Mouse (Mus musculus) hindbrain, embryonic 16.5 days (tissue): Measurements from ENCODE around the gene Heatr9. TPM values are rescaled to one million over a fixed set of nuclear protein-coding genes. Genes with fewer than 3 reads are reported as not detected.

Source experiments
- ATAC-seq: fragments of 200-750 bp; cut with Nextera tagmentation; 2 replicates; pipeline ENCODE4 v1.8.0; 2017; ENCODE audit warnings: moderate TSS enrichment, moderate library complexity
- H3K27ac ChIP-seq: fragments of 300-500 bp; sonication (generic); 2 replicates; pipeline ENCODE4 v1.5.1; 2014; ENCODE audit warnings: low read depth, mild to moderate bottlenecking, control low read depth, low read length, moderate library complexity
- H3K27me3 ChIP-seq: fragments of 300-500 bp; sonication (generic); replicated peaks from 2 replicates; pipeline ENCODE4 v1.6.1; 2014; ENCODE audit warnings: low read length; ENCODE audit not compliant: control insufficient read depth, insufficient read depth
- H3K36me3 ChIP-seq: fragments of 300-500 bp; sonication (generic); 2 replicates; pipeline ENCODE4 v1.6.1; 2014; ENCODE audit warnings: mild to moderate bottlenecking, low read length, moderate library complexity, mixed read lengths; ENCODE audit not compliant: control insufficient read depth, insufficient read depth
- H3K4me1 ChIP-seq: fragments of 300-500 bp; sonication (generic); 2 replicates; pipeline ENCODE4 v1.6.1; 2014; ENCODE audit warnings: low read depth, low read length; ENCODE audit not compliant: control insufficient read depth, insufficient read depth
- H3K4me2 ChIP-seq: fragments of 300-500 bp; sonication (generic); 2 replicates; pipeline ENCODE4 v1.6.1; 2014; ENCODE audit warnings: mild to moderate bottlenecking, low read length, control low read depth, moderate library complexity
- H3K4me3 ChIP-seq: fragments of 300-500 bp; sonication (generic); 2 replicates; pipeline ENCODE4 v1.5.1; 2014; ENCODE audit warnings: mild to moderate bottlenecking, low read length, control low read depth, moderate library complexity
- H3K9ac ChIP-seq: fragments of 300-500 bp; sonication (generic); 2 replicates; pipeline ENCODE4 v1.6.1; 2014; ENCODE audit warnings: low read depth, mild to moderate bottlenecking, control low read depth, low read length, moderate library complexity
- H3K9me3 ChIP-seq: fragments of 300-500 bp; sonication (generic); 2 replicates; pipeline ENCODE4 v1.6.1; 2014; ENCODE audit warnings: mild to moderate bottlenecking, low read length, moderate library complexity; ENCODE audit not compliant: control insufficient read depth
- WGBS: fragments of 180-500 bp; shearing (Covaris S2); extraction: QIAGEN DNeasy Blood & Tissue Kit; methylation state at CpG from one replicate; pipeline ENCODE4 v1.1.7; 2014; 5-methylcytosine and 5-hydroxymethylcytosine counted together
- polyA plus RNA-seq: library from polyadenylated mRNA; unstranded; fragments of >200 nt; fragmentation: Nextera tagmentation; extraction: Ambion mirVana; gene quantifications from 2 replicates; pipeline ENCODE4 v1.2.1, GENCODE M21; 2015

The Heatr9 gene
- polyA plus RNA-seq = not detected in 2 replicates

DNA sequence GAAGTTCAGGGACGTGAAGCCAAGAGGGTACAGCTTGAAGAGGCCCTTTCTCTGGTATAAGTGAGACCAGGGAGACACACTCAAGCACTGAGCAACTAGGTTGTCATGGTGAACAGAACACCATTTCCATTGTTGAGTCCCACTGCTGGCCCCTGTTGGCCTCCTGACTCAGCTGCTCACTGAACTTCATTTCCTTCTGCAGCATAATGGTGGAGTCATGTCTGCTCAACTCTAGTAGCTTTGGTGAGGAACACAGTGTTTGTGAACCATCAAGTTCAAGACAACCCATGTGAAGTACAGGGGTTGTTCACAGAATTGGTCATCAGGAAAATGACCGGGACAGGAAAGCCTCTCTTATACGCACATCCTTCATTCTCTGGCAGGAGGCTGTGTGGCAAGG, at the start of gene Heatr9:
Gene Heatr9 (minus strand): TSS at position 101 of the 400 bp plus-strand sequence.
- H3K27me3 ChIP-seq = no peaks in the 10 kb centered on the region
- H3K4me3 ChIP-seq = no peak within 1 kb of the TSS
- H3K9me3 ChIP-seq = no peaks in the 10 kb centered on the region
- no peak within 1 kb of the TSS for H3K9ac ChIP-seq
- H3K4me1 ChIP-seq = no peaks in the 10 kb centered on the region
- 74% methylated on average over 3 of the region's 3 CpGs for WGBS
- no peak within 1 kb of the TSS for H3K27ac ChIP-seq
- H3K36me3 ChIP-seq = 0 out of 2 replicates have a peak, but pooled peaks cover 2% of the 10 kb centered on the region
- H3K4me2 ChIP-seq = no peak within 1 kb of the TSS
- ATAC-seq = no peak

DNA sequence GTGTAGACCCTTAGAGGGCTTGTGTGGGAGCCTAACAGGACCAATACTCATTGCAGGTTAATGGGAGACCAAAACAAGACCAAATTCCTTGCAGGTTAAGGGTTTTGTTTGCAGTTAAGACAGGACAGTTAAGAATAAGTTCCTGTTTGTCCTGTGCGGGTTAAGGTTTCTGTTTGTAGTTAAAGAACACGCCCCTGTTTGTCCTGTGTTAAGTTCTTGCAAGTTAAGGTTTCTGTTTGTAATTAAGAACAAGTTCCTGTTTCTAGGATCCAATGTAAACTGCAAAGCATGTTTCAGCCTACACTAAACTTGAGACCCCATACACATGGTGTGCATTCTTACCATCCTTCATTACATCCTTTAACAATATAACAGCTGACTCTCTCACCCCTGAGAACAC, 48.2 kb upstream of the Heatr9 start:
- ATAC-seq = no peak

GRCm38 (mm10) chr11:83569249-83569648, 47.3 kb upstream of the Heatr9 start:
- Histone ChIP-seq H3K36me3 (no peaks in the 10 kb centered on the region), H3K9ac (no peak overlapping the region), H3K27me3 (no peaks in the 10 kb centered on the region), H3K4me3 (no peak overlapping the region), H3K4me1 (no peaks in the 10 kb centered on the region), H3K4me2 (no peak overlapping the region), H3K9me3 (no peaks in the 10 kb centered on the region), H3K27ac (no peak overlapping the region)
- ATAC-seq = no peak
- 95% methylated on average over 7 of the region's 7 CpGs for WGBS

More for the DNA sequence above, 48.2 kb upstream of the Heatr9 start:
- Histone ChIP-seq H3K27ac (no peak overlapping the region), H3K36me3 (no peaks in the 10 kb centered on the region), H3K27me3 (no peaks in the 10 kb centered on the region), H3K9me3 (no peaks in the 10 kb centered on the region), H3K4me1 (no peaks in the 10 kb centered on the region), H3K9ac (no peak overlapping the region), H3K4me3 (no peak overlapping the region), H3K4me2 (no peak overlapping the region)
- WGBS = 84% methylated on average over 2 of the region's 2 CpGs

DNA sequence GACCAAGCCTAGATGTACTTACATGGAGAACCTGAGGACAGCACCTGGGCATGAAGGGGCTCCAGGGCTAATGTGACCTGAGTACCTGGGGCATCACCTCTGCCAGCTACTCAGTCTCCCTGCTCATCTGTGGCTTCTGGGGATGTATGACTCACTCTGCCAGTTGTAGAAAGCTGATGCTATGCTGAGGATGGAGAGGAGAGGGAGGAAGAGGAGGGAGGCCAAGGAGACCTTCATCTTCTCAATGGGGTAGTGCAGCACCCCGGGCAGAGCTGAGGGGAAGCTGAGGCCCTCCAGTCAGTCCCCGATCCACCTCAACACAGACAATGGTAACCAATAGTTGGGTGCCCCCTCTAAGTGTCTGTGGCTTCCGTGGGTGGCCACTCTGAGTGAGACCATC, 46.8 kb upstream of the Heatr9 start:
- no peak overlapping the region for H3K4me3 ChIP-seq
- ATAC-seq = no peak

GRCm38 (mm10) chr11:83568061-83568460, 46.1 kb upstream of the Heatr9 start:
- 95% methylated on average over 9 of the region's 9 CpGs for WGBS
- no peak overlapping the region for H3K9ac ChIP-seq

More for the DNA sequence above, 46.8 kb upstream of the Heatr9 start:
- no peak overlapping the region for H3K9ac ChIP-seq
- no peak overlapping the region for H3K27ac ChIP-seq
- no peaks in the 10 kb centered on the region for H3K27me3 ChIP-seq
- H3K9me3 ChIP-seq = no peaks in the 10 kb centered on the region
- H3K36me3 ChIP-seq = no peaks in the 10 kb centered on the region
- no peak overlapping the region for H3K4me2 ChIP-seq
- WGBS = 91% methylated on average over 3 of the region's 3 CpGs
- no peaks in the 10 kb centered on the region for H3K4me1 ChIP-seq

DNA sequence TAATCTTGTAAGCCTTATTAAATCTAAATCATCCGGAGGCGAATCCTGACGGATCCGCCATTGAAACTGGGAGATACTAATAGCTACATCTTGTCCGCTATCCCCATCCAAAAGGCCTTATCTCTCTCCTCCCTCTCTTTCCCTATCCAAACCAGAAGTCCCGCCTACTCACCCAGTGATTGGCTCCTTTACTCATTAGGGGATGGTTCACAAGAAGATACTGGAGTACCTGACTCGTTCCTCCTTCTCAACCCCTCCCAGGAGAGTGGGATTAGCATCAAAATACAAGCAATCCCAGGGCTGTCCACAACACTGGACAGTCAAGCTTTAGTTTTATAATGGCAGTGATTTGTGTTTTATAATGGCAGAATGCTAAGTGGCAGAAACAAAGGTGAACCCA, 45.3 kb upstream of the Heatr9 start:
- H3K27me3 ChIP-seq = no peaks in the 10 kb centered on the region
- no peak overlapping the region for H3K4me3 ChIP-seq
- 75% methylated on average over 7 of the region's 7 CpGs for WGBS
- H3K4me1 ChIP-seq = no peaks in the 10 kb centered on the region
- no peak overlapping the region for H3K9ac ChIP-seq
- H3K36me3 ChIP-seq = no peaks in the 10 kb centered on the region
- H3K27ac ChIP-seq = no peak overlapping the region
- H3K4me2 ChIP-seq = no peak overlapping the region
- no peaks in the 10 kb centered on the region for H3K9me3 ChIP-seq
- ATAC-seq = no peak

More at GRCm38 (mm10) chr11:83568061-83568460, 46.1 kb upstream of the Heatr9 start:
- H3K4me2 ChIP-seq = no peak overlapping the region
- no peak overlapping the region for H3K4me3 ChIP-seq
- H3K36me3 ChIP-seq = no peaks in the 10 kb centered on the region
- no peak overlapping the region for H3K27ac ChIP-seq
- no peak for ATAC-seq
- H3K27me3 ChIP-seq = no peaks in the 10 kb centered on the region
- H3K9me3 ChIP-seq = no peaks in the 10 kb centered on the region
- H3K4me1 ChIP-seq = no peaks in the 10 kb centered on the region

- ATAC-seq = no peak
- no peaks in the 10 kb centered on the region for H3K4me1 ChIP-seq
- no peak overlapping the region for H3K4me2 ChIP-seq
- no peak overlapping the region for H3K9ac ChIP-seq
- no peak overlapping the region for H3K27ac ChIP-seq
- H3K9me3 ChIP-seq = no peaks in the 10 kb centered on the region
- H3K36me3 ChIP-seq = no peaks in the 10 kb centered on the region
- H3K4me3 ChIP-seq = no peak overlapping the region
- H3K27me3 ChIP-seq = no peaks in the 10 kb centered on the region
Measured at GRCm38 (mm10) chr11:83566617-83567016, 44.6 kb upstream of the Heatr9 start.

DNA sequence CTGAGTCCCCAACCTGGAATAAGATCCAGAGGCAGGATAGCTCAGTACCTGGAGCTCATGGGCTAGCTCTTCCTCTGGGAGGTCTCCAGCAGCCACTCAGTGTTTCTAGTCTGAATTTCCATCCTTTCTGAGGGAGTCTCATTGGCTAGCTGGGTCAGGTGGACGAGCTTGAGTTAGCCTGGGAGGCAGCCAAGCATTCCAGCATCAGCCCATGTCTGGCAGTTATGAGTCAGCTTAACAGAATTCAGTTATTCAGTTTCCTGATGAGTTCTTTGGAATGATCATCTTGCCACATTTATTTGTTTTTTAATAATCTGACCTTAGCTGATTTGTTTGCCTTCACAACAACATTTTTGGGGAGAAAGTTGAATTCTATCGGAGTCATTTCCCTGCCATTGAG, 41.8 kb upstream of the Heatr9 start:
- Histone ChIP-seq H3K4me2 (no peak overlapping the region), H3K27me3 (no peaks in the 10 kb centered on the region), H3K36me3 (no peaks in the 10 kb centered on the region), H3K9ac (no peak overlapping the region), H3K27ac (no peak overlapping the region), H3K4me3 (no peak overlapping the region), H3K9me3 (no peaks in the 10 kb centered on the region), H3K4me1 (no peaks in the 10 kb centered on the region)
- no peak for ATAC-seq
- WGBS = 80% methylated on average over 2 of the region's 2 CpGs

DNA sequence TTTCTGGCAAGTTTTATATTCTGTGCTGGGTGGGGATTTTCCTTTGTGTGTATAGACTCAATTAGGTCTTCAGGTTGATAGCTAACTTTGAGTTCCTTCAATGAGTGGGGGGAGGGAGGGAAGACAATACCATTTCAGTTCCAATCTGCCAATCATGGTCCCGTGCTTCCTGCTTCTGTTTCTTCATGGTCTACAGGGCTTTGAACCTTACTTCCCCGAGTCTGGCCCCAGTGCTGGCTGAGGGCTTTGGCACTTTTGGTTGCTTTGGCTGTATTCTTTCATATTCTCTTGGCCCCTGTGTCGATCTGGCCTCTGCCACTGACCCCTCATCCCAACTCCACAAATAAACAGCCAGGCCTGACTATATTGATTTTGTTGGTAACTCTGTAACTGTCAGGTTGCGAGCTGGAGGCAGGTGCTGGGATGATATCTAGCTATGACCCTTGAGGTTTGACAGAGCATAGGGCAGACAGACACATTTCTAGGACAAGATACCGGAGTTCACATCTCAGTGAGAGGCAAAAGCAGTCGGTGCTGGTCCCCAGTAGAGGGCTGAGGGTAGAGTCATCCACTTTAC, 40.4 kb upstream of the Heatr9 start:
- no peaks in the 10 kb centered on the region for H3K4me1 ChIP-seq
- H3K9me3 ChIP-seq = no peaks in the 10 kb centered on the region
- no peaks in the 10 kb centered on the region for H3K36me3 ChIP-seq
- 77% methylated on average over 6 of the region's 6 CpGs for WGBS
- H3K4me3 ChIP-seq = no peak overlapping the region
- no peak overlapping the region for H3K9ac ChIP-seq
- H3K27me3 ChIP-seq = no peaks in the 10 kb centered on the region
- H3K27ac ChIP-seq = no peak overlapping the region
- no peak overlapping the region for H3K4me2 ChIP-seq
- no peak for ATAC-seq

DNA sequence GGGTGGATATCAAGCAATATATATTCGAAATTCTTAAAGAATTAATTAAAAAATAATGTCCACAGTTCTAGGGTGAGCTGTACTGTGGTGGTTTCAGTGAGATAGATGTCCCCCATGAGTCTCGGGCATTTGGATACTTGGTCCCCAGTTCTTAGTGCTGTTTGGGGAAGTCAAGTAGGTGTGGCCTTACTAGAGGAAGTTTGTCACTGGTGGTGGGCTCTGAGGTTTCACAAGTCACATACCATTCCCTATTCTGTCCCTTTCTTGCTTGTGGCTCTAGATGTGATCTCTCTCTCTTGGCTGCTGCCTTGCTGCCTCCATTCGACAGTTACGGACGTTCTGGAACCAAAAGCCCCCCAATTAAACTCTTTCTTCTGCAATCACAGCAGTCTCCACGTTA, 38.4 kb upstream of the Heatr9 start:
- H3K9ac ChIP-seq = no peak overlapping the region
- 81% methylated on average over 6 of the region's 6 CpGs for WGBS
- peaks cover 4% of the 10 kb centered on the region for H3K4me1 ChIP-seq
- no peak overlapping the region for H3K27ac ChIP-seq
- no peaks in the 10 kb centered on the region for H3K36me3 ChIP-seq
- no peak for ATAC-seq
- H3K27me3 ChIP-seq = no peaks in the 10 kb centered on the region
- no peaks in the 10 kb centered on the region for H3K9me3 ChIP-seq
- no peak overlapping the region for H3K4me2 ChIP-seq
- H3K4me3 ChIP-seq = no peak overlapping the region
